Mouse (Mus musculus) frontal cortex, postnatal 25 days (tissue): ENCODE results near the gene Slc25a41.
A peak's percentile ranks its signal among the peaks of the same experiment; 100 is the strongest.

Experiments used
- DNase-seq, 2 experiments: peaks; one replicate each; pipeline ENCODE4 v3.0.0; 2022; ENCODE audit warnings: low spot score in 2 of 2

Gene Slc25a41

GRCm38 (mm10) chr17:56990966-56991365, 50.5 kb downstream of the Slc25a41 start:
- DNase-seq, result peak in 1 of 2 experiments; percentile 6

DNA sequence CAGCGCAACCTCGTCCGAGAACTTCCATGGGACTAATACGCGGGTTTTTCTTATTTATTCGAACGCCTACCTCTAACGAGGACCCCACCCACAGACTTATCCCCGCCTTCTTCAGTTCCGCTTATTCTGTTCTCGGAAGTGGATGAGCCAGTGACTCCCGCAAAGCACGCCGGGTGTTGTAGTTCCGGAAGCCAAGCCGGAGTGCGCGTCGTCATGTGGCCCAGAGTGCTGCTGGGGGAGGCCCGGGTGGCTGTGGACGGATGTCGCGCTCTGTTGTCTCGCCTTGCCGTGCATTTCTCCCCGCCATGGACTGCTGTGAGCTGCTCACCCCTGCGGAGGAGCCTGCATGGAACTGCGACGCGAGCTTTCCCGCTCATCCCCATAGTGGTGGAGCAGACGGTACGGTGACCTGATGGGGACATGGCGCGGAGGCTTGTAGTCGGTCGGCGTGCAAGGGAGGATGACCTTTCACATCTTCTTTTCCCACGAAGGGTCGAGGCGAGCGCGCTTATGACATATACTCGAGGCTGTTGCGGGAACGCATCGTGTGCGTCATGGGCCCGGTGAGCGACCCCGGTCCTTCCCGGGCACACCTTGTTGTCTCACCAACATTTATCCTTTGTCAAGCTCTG, 51.2 kb downstream of the Slc25a41 start, which contains the start of gene Clpp:
TSS of gene Clpp (plus strand) at position 191 of the 632 bp plus-strand sequence.
- DNase-seq, result peak; percentile 86 to 91

DNA sequence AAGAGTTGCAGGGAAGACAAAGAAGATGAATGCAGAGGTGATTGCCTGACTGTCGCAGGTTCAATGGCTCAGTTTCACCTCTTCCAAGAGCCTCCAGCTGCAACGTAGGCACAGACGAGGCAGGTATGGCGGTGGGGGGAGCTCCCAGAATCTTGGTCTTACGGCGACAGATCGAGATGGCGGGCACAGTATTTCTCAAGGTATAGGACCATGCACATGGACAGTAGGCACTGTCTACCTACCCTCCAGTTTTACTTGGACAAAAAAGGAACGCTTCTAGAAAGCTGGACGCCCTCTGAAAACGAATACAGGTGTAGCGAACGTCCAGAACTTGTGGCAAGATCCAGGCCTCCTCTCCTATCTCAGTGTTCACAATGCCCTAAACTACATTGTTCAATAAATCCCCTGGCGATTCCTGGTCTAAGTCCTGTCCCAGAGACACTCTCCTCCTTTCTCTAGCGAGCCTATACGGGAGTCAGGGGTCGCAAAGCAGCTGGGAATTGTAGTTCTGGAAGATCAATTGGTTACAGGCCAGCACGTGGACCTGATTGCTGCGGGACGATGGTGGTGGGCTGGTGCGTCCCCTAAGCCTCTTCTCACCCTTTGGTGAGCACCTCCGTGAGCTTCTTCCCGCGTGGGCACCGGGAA, 51.9 kb downstream of the Slc25a41 start:
- peak in 1 of 2 experiments; percentile 4 for DNase-seq

- DNase-seq, result no peak
Observed at GRCm38 (mm10) chr17:56988921-56989430, 52.5 kb downstream of the Slc25a41 start.

DNA sequence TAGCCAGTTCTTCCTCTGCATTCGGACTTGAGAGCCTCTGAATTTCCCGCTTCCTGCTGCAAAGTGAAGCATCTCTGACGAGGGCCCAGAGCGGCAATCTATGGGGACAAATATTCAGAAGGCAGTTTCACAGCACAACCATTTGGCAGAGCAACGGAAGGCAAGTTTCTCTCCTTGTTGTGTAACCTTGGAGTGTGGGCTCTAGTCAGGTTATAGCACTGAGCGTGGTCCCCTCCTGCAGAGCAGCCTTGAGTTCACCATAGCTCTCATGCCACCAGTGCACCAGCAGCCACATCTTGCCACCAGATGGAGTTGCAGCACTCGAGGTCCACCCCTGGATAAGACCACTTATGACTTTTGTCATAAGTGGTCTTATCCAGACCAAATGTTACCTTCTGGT, 53.0 kb downstream of the Slc25a41 start:
- no peak for DNase-seq

- no peak for DNase-seq
Observed at GRCm38 (mm10) chr17:56986105-56986805, 55.2 kb downstream of the Slc25a41 start.

DNA sequence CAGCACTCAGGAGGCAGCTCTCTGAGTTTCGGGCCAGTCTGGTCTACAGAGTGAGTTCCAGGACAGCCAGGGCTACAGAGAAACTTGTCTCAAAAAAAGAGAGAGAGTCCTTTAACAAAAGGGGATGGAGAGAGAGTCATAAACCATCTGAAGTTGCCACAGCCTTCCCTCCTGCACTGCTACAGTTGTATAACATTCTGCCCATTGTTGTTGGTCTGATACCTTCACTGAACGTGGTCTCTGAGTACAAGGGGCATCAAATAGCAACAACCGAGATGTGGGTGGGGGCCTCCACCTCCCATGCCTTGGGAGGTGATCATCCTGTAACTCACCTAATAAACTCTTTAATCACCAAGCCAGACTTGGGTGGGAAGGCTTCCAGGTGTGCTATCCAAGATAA, 55.8 kb downstream of the Slc25a41 start:
- DNase-seq, result no peak

DNA sequence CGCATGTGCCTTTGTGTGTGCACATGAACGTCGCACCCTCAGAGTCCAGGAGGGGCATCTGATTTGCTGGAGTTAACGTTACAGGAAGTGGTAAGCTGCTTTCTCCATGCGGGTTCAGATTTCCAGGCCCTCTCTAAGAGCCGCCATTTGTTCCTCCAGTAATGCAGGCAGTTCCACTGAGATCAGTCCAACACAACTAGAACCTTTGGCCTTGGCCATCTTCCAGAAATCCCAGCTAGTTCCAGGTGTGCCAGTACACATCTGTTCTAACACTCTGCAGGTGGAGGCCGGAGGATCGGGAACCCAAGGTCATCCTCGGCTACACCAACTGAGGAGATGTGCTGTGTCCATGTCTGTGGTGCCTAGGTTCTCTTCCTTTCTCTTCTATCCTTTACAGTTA, 56.6 kb downstream of the Slc25a41 start:
- DNase-seq, result no peak
